ENCODE assay signal across 8 mouse cellular contexts in genomic region chr7:73594492-73595139, GRCm38 (mm10). TPM values are rescaled to one million over a fixed set of nuclear protein-coding genes. Genes with fewer than 3 reads are reported as not detected.
DNase-seq lines count a peak whose midpoint lies in the region; ATAC-seq and TF ChIP-seq lines count a peak whose summit lies in the region.

No protein-coding gene starts in this region.

- H3K36me3 ChIP-seq in forebrain, embryonic 15.5 days: no peaks in the 10 kb centered on the region
- H3K36me3 ChIP-seq in intestine, postnatal 0 days (ENCODE audit: control insufficient read depth, insufficient read depth): no peaks in the 10 kb centered on the region
- no peaks in the 10 kb centered on the region for H3K36me3 ChIP-seq in stomach, embryonic 15.5 days

- peaks cover 37% of the 10 kb centered on the region for H3K4me1 ChIP-seq in forebrain, embryonic 15.5 days
- H3K4me1 ChIP-seq in intestine, postnatal 0 days (replicated peaks; ENCODE audit: control insufficient read depth, insufficient read depth, low read length): peaks cover 11% of the 10 kb centered on the region; the same call in 1 of the 2 replicates
- H3K4me1 ChIP-seq in stomach, embryonic 15.5 days: peaks cover 27% of the 10 kb centered on the region

- peak overlapping the region; percentile 50 for H3K4me2 ChIP-seq in forebrain, embryonic 15.5 days (replicated peaks)
- H3K4me2 ChIP-seq in intestine, postnatal 0 days (replicated peaks; ENCODE audit: low read depth): peak overlapping the region; percentile 61
- peak overlapping the region; percentile 58 for H3K4me2 ChIP-seq in stomach, embryonic 15.5 days

- H3K9ac ChIP-seq in forebrain, embryonic 15.5 days (replicated peaks): peak overlapping the region; percentile 39
- H3K9ac ChIP-seq in intestine, postnatal 0 days (ENCODE audit: low read depth, low read length): peak overlapping the region; percentile 41; the same call in 1 of the 2 replicates
- H3K9ac ChIP-seq in stomach, embryonic 15.5 days: no peak overlapping the region

- no peak for ATAC-seq in forebrain, embryonic 15.5 days (replicated peaks)
- ATAC-seq in intestine, postnatal 0 days: no peak
- peak; percentile 14; the same call in 1 of the 2 replicates for ATAC-seq in megakaryocyte progenitor cell, adult 5-6 weeks (replicated peaks; ENCODE audit: poor library complexity)
- no peak for ATAC-seq in stomach, embryonic 15.5 days (ENCODE audit: insufficient read depth, low FRiP score, low read depth)

- TF ChIP-seq CTCF in intestine, postnatal 0 days (IDR thresholded peaks at IDR 0.05; ENCODE audit: low read depth): no peak

- H3K27me3 ChIP-seq in forebrain, embryonic 15.5 days: no peaks in the 10 kb centered on the region
- H3K27me3 ChIP-seq in intestine, postnatal 0 days (replicated peaks; ENCODE audit: control insufficient read depth, insufficient read depth, low read length): no peaks in the 10 kb centered on the region
- no peaks in the 10 kb centered on the region for H3K27me3 ChIP-seq in stomach, embryonic 15.5 days (replicated peaks)

- H3K27ac ChIP-seq in forebrain, embryonic 15.5 days (replicated peaks): peak overlapping the region; percentile 89
- H3K27ac ChIP-seq in intestine, postnatal 0 days (ENCODE audit: low read depth, low read length): peak overlapping the region; percentile 73
- peak overlapping the region; percentile 94 for H3K27ac ChIP-seq in stomach, embryonic 15.5 days

- H3K9me3 ChIP-seq in forebrain, embryonic 15.5 days: no peaks in the 10 kb centered on the region
- H3K9me3 ChIP-seq in intestine, postnatal 0 days (ENCODE audit: control insufficient read depth): no peaks in the 10 kb centered on the region
- H3K9me3 ChIP-seq in stomach, embryonic 15.5 days: no peaks in the 10 kb centered on the region

- WGBS in forebrain, embryonic 15.5 days: 1% methylated on average over 14 of the region's 14 CpGs
- 1% methylated on average over 14 of the region's 14 CpGs for WGBS in intestine, postnatal 0 days
- under 1% methylated on average over 14 of the region's 14 CpGs for WGBS in stomach, embryonic 15.5 days

- DNase-seq in cerebellum, adult 9-10 months: peak; percentile 61
- no peak for DNase-seq in cerebellum, adult 9-11 months
- peak; percentile 71 for DNase-seq in NIH3T3 (ENCODE audit: low read depth)
- DNase-seq in ovary, postnatal 10 days (ENCODE audit: low spot score): no peak

- peak overlapping the region; percentile 30 for H3K4me3 ChIP-seq in forebrain, embryonic 15.5 days
- H3K4me3 ChIP-seq in intestine, postnatal 0 days (ENCODE audit: low read depth, low read length): peak overlapping the region; percentile 33
- H3K4me3 ChIP-seq in stomach, embryonic 15.5 days (replicated peaks): peak overlapping the region; percentile 30

RNA-seq across cellular contexts. Expression of gene Chd2, which starts 53.0 kb away (rescaled TPM):
- polyA plus RNA-seq in forebrain, embryonic 15.5 days (2015; fragmentation: Nextera tagmentation; extraction: Ambion mirVana): 58.0 and 67.1 TPM in 2 replicates
- 19.3 and 25.4 TPM in 2 replicates for polyA plus RNA-seq in intestine, postnatal 0 days (2015; fragmentation: Nextera tagmentation; extraction: Ambion mirVana)
- 46.8 and 54.3 TPM in 2 replicates for total RNA-seq in megakaryocyte progenitor cell, adult 5-6 weeks (2015)
- 82.2 and 117 TPM in 2 replicates for total RNA-seq in megakaryocyte progenitor cell, adult 5-6 weeks (2017)
- polyA plus RNA-seq in stomach, embryonic 15.5 days (2015; fragmentation: Nextera tagmentation; extraction: Ambion mirVana): 43.3 and 48.8 TPM in 2 replicates

Comparison
In these comparisons a context has a peak if more than half of its experiments do, and no peak if none do; other contexts are left out.
1. DNase-seq: peak in cerebellum, adult 9-10 months (single experiment) and NIH3T3 (single experiment); none in cerebellum, adult 9-11 months (single experiment) and ovary, postnatal 10 days (single experiment).
2. Peak in every context shown above with its lines, with median percentiles within 50 percentile points of each other: H3K27ac ChIP-seq, H3K4me2 ChIP-seq and H3K4me3 ChIP-seq.